Mouse (Mus musculus) E14TG2a.4 (cell line): ENCODE measurements around the gene Stard13.
A peak's percentile ranks its signal among the peaks of the same experiment; 100 is the strongest.

Source experiments
- H3K27me3 ChIP-seq: 2 replicates; pipeline ENCODE4 v1.6.1; 2014; ENCODE audit warnings: low read length, control low read depth; ENCODE audit not compliant: insufficient read depth
- H3K36me3 ChIP-seq: 2 replicates; pipeline ENCODE4 v1.6.1; 2014; ENCODE audit warnings: low read length, control low read depth; ENCODE audit not compliant: insufficient read depth
- H3K4me1 ChIP-seq: replicated peaks from 2 replicates; pipeline ENCODE4 v1.6.1; 2014; ENCODE audit warnings: low read depth, low read length, control low read depth
- H3K4me3 ChIP-seq: replicated peaks from 2 replicates; pipeline ENCODE4 v1.5.1; 2014; ENCODE audit warnings: mild to moderate bottlenecking, low read length
- H3K9me3 ChIP-seq: 2 replicates; pipeline ENCODE4 v1.6.1; 2014; ENCODE audit warnings: low read length, control low read depth
- CTCF ChIP-seq: conservative IDR thresholded peaks from 2 replicates; pipeline ENCODE4 v1.5.1; 2014; ENCODE audit warnings: low read length
- NANOG ChIP-seq: IDR thresholded peaks from 2 replicates; pipeline ENCODE4 v1.6.1; 2014; ENCODE audit warnings: borderline replicate concordance, low read length, mixed read lengths
- POU5F1 ChIP-seq: IDR thresholded peaks from 2 replicates; pipeline ENCODE4 v1.6.1; 2014; ENCODE audit warnings: low read length, borderline replicate concordance

Stard13 gene

GRCm38 (mm10) chr5:151236411-151236810 is 2.8 kb upstream of the Stard13 start:
- peaks cover 20% of the 10 kb centered on the region for H3K4me1 ChIP-seq
- no peaks in the 10 kb centered on the region for H3K36me3 ChIP-seq
- no peak overlapping the region for H3K4me3 ChIP-seq
- TF ChIP-seq CTCF (no peak), POU5F1 (no peak), NANOG (no peak)
- no peaks in the 10 kb centered on the region for H3K9me3 ChIP-seq
- peaks cover 40% of the 10 kb centered on the region for H3K27me3 ChIP-seq

- Histone ChIP-seq H3K4me1 (peaks cover 41% of the 10 kb centered on the region), H3K4me3 (peak overlapping the region; percentile 82), H3K36me3 (no peaks in the 10 kb centered on the region), H3K27me3 (peaks cover 40% of the 10 kb centered on the region), H3K9me3 (no peaks in the 10 kb centered on the region)
- TF ChIP-seq POU5F1 = no peak
- no peak for TF ChIP-seq CTCF
- TF ChIP-seq NANOG = no peak
These were observed 898 bp downstream of the Stard13 start for GRCm38 (mm10) chr5:151232576-151233299.

DNA sequence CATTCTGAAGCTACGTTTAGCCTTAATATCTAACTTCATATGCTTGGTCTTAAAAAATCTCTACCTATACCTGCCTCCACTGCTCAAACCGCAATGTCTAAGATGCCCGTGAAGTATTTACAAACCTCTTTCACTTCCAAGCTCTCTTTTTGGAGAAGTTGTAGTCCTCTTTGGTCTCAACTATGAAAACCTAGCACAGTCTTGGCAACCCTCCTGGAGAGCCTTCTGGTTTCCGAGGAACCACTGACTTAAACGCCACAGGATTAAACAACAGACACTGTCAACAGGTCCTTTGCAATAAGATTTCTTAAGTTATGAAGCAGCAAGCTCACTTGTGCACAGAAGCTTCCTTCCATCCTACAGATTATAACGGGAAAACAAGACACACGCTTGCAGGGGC is 1.8 kb downstream of the Stard13 start:
- Histone ChIP-seq H3K27me3 (peaks cover 42% of the 10 kb centered on the region), H3K36me3 (no peaks in the 10 kb centered on the region), H3K4me1 (peaks cover 41% of the 10 kb centered on the region), H3K4me3 (no peak overlapping the region), H3K9me3 (no peaks in the 10 kb centered on the region)
- TF ChIP-seq POU5F1 (no peak), CTCF (no peak), NANOG (no peak)

DNA sequence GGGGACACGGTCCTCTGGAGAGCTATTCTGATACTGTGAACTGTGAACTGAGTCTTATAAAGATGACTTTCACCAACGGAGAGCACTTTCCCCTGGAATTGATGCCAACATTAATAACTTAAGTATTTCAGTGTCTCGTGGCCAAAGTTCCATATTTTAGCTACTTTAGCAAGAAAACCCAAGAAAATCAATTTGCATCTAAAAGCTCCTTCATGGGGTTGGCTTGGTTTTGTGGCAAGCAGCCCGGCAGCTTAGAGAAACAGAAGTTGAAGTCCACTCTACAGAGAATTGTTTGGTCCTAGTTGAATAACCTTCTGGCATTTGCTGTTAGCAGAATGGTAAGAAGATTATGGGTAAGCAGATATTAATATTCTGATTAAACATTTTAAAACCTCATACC is 2.2 kb downstream of the Stard13 start:
- TF ChIP-seq POU5F1 (no peak), CTCF (no peak), NANOG (no peak)
- Histone ChIP-seq H3K4me1 (peaks cover 41% of the 10 kb centered on the region), H3K36me3 (no peaks in the 10 kb centered on the region), H3K9me3 (no peaks in the 10 kb centered on the region), H3K27me3 (peaks cover 42% of the 10 kb centered on the region), H3K4me3 (no peak overlapping the region)

DNA sequence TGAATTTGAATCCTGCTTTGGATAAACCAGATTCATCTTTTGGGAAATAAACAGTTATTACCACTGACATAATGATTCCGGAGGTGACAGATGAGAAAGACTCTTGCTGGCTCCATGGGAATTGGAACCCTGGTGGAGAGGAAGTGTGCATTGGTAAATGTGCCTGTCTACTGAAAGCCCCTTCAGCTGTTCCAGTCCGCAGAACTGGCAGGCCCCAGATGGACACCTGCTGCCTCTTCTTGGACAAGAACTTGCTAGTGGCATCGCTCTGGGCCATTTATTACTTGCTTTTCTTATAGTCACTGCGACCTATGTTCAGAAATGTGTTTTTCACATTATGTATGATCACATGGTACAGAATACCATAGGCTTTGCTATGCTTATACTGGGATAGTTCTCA is 3.2 kb downstream of the Stard13 start:
- Histone ChIP-seq H3K27me3 (peaks cover 42% of the 10 kb centered on the region), H3K4me1 (peaks cover 46% of the 10 kb centered on the region), H3K36me3 (no peaks in the 10 kb centered on the region), H3K4me3 (no peak overlapping the region), H3K9me3 (no peaks in the 10 kb centered on the region)
- TF ChIP-seq CTCF = no peak
- no peak for TF ChIP-seq POU5F1
- no peak for TF ChIP-seq NANOG

DNA sequence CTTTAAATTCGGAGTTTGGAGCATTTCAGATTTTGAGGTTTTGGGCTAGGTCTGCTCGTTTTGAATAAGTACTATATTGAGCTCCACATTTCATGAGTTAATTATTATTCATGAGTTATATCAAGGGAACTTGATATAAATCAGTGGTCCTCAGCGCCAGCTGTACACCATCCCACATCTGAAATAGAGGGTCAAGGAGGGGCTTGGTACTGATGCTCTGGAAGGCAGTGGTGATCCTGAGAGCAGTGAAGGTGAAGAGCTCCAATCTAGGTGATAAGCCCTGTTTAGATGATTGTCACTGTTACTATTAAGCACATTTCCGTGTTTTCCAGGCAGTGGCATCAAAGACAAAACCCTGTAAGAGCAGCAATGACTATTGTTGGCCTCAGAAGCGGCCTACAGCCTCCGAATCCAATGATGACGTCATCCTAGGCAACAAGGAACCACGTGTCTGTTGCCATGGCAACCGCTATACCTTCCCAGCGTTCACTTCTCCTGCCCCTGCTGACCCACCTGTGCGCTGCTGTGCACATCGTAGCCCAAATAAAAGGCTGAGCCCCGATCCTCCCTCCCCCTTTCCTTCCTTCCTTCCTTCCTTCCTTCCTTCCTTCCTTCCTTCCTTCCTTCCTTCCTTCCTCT is 5.2 kb downstream of the Stard13 start:
- TF ChIP-seq NANOG (no peak), CTCF (no peak), POU5F1 (no peak)
- no peak overlapping the region for H3K4me3 ChIP-seq
- H3K9me3 ChIP-seq = peaks cover 2% of the 10 kb centered on the region; the same call in 1 of the 2 replicates
- no peaks in the 10 kb centered on the region for H3K36me3 ChIP-seq
- H3K4me1 ChIP-seq = peaks cover 52% of the 10 kb centered on the region
- H3K27me3 ChIP-seq = peaks cover 29% of the 10 kb centered on the region

DNA sequence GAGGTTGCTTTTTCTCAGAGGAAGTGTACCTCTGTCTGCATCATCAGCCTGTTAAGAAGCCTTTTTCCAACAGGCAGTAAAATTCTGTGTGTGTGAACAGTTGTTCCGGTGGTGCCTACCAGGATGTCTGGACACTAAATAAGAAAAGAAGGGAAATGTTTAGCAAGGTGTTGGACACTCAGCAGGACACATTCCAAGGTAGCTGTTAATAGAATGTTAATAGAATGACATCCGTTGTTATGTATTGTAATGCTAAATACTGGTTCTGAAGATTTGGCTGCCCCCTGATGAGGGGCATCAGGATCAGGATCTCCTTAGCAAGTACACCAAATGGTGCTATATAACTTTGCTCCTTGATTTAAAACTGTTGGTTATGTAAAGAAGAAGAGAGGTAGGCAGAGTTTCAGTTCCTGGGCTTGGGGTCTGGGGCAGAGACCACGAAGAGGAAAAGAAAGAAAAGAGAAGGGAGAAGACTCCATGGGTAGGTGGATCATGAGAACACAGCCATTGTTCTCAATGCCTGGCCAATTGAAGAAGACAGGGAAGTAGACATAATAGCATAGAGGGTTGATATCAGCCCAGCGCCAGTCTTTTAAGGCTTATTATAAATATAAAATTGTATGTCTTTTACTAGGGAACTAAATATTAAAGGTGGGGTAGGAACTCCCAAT is 9.8 kb downstream of the Stard13 start:
- Histone ChIP-seq H3K4me1 (peaks cover 35% of the 10 kb centered on the region), H3K4me3 (no peak overlapping the region), H3K27me3 (peaks cover 5% of the 10 kb centered on the region; the same call in 1 of the 2 replicates), H3K36me3 (no peaks in the 10 kb centered on the region), H3K9me3 (peaks cover 10% of the 10 kb centered on the region; the same call in 1 of the 2 replicates)
- TF ChIP-seq NANOG (peak; percentile 93), CTCF (no peak), POU5F1 (no peak)

DNA sequence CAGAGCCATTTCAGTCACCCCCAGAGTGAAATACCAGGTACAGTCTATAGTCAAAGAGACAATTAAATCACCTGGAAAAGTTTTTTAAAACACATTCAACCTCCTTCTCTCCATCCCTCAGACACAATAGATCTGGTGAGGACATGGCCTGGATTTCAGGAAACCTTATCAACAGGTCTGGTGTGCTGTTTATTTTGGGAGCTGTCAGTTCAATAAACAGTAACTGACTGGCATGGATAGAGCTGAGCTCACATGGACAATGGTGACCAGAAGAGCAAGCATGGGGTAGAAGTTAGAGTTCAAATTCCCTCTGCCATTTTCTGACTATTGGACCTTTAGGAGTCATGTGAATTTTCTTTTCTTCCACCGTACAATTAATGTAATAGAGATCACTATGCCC is 10.8 kb downstream of the Stard13 start:
- Histone ChIP-seq H3K27me3 (0 out of 2 replicates have a peak, but pooled peaks cover 2% of the 10 kb centered on the region), H3K4me3 (no peak overlapping the region), H3K36me3 (no peaks in the 10 kb centered on the region), H3K4me1 (peaks cover 41% of the 10 kb centered on the region), H3K9me3 (peaks cover 10% of the 10 kb centered on the region; the same call in 1 of the 2 replicates)
- TF ChIP-seq POU5F1 (no peak), NANOG (no peak), CTCF (no peak)
